Mouse (Mus musculus) CH12.LX (cell line): Measurements from ENCODE around the gene Endog. TPM values are rescaled to one million over a fixed set of nuclear protein-coding genes. Genes with fewer than 3 reads are reported as not detected.
A peak's percentile ranks its signal among the peaks of the same experiment; 100 is the strongest.

ENCODE experiments used
- DNase-seq: peaks from one replicate; pipeline ENCODE4 v3.0.0-alpha.2; 2013; ENCODE audit errors: extremely low read depth
- H3K27ac ChIP-seq: 2 replicates; pipeline ENCODE4 v1.5.1; 2012; ENCODE audit warnings: low read depth, mild to moderate bottlenecking, control low read depth, moderate library complexity; ENCODE audit not compliant: insufficient read depth
- H3K27me3 ChIP-seq: replicated peaks from 2 replicates; pipeline ENCODE3; 2012; ENCODE audit warnings: inconsistent platforms
- H3K36me3 ChIP-seq, 2 experiments: replicated peaks in 1 of 2; 2 replicates each; pipeline versions ENCODE3 to v1.6.1; 2012; ENCODE audit warnings: inconsistent platforms in 1 of 2, low read length in 1 of 2, mild to moderate bottlenecking in 1 of 2, mixed read lengths in 1 of 2, moderate library complexity in 1 of 2; ENCODE audit not compliant: control insufficient read depth in 1 of 2, insufficient read depth in 1 of 2
- H3K4me1 ChIP-seq, 2 experiments: 2 replicates each; pipeline ENCODE4 v1.6.1; 2012; ENCODE audit warnings: inconsistent platforms in 1 of 2, moderate library complexity in 1 of 2; ENCODE audit not compliant: insufficient read depth in 2 of 2, control insufficient read depth in 1 of 2
- H3K4me2 ChIP-seq: 2 replicates; pipeline ENCODE4 v1.6.1; 2012; ENCODE audit warnings: low read depth, mild to moderate bottlenecking, control low read depth; ENCODE audit not compliant: poor library complexity, insufficient read depth, severe bottlenecking
- H3K4me3 ChIP-seq, 3 experiments: fragments of 150-350 bp in 1 of 3; sonication (generic) in 1 of 3; replicated peaks in 1 of 3; 2 replicates each; pipeline versions ENCODE3 to v1.5.1; 2011 to 2012; ENCODE audit warnings: low read depth in 2 of 3, low read length in 2 of 3, mild to moderate bottlenecking in 2 of 3, moderate library complexity in 2 of 3, control low read depth in 1 of 3, improper control_type of control experiment in 1 of 3, inconsistent platforms in 1 of 3, mixed read lengths in 1 of 3; ENCODE audit not compliant: poor library complexity in 1 of 3
- H3K79me2 ChIP-seq: replicated peaks from 2 replicates; pipeline ENCODE4 v1.6.1; 2012; ENCODE audit warnings: mild to moderate bottlenecking, moderate library complexity; ENCODE audit not compliant: control insufficient read depth, poor library complexity, insufficient read depth, severe bottlenecking; ENCODE audit errors: extremely low read depth
- H3K9ac ChIP-seq: 2 replicates; pipeline ENCODE4 v1.6.1; 2012; ENCODE audit warnings: low read depth, mild to moderate bottlenecking, control low read depth, moderate library complexity; ENCODE audit not compliant: insufficient read depth
- H3K9me3 ChIP-seq: replicated peaks from 2 replicates; pipeline ENCODE3; 2012; ENCODE audit warnings: low read length, inconsistent platforms, mixed read lengths
- CTCF ChIP-seq, 2 experiments: IDR thresholded peaks in 1 of 2; conservative IDR thresholded peaks in 1 of 2; 2 replicates each; pipeline ENCODE4 v1.5.1; 2011 to 2012; ENCODE audit warnings: low read depth in 2 of 2, low read length in 2 of 2, improper control_type of control experiment in 1 of 2, inconsistent platforms in 1 of 2, mild to moderate bottlenecking in 1 of 2, moderate library complexity in 1 of 2
- E2F4 ChIP-seq: IDR thresholded peaks from 2 replicates; pipeline ENCODE4 v1.6.1; 2011; ENCODE audit warnings: low read depth, low read length, improper control_type of control experiment; ENCODE audit not compliant: insufficient replicate concordance
- JUN ChIP-seq: IDR thresholded peaks from 2 replicates; pipeline ENCODE4 v1.6.1; 2011; ENCODE audit warnings: low read depth, mild to moderate bottlenecking, low read length, improper control_type of control experiment, moderate library complexity; ENCODE audit not compliant: insufficient read depth
- MAZ ChIP-seq: IDR thresholded peaks from 2 replicates; pipeline ENCODE4 v1.6.1; 2012; ENCODE audit warnings: low read depth, mild to moderate bottlenecking, inconsistent platforms, low read length, improper control_type of control experiment, moderate library complexity
- MXI1 ChIP-seq: IDR thresholded peaks from 2 replicates; pipeline ENCODE4 v1.6.1; 2011; ENCODE audit warnings: mild to moderate bottlenecking, low read depth, low read length, improper control_type of control experiment
- NELFE ChIP-seq: IDR thresholded peaks from 2 replicates; pipeline ENCODE4 v1.6.1; 2011; ENCODE audit warnings: low read depth, low read length, improper control_type of control experiment
- NRF1 ChIP-seq: IDR thresholded peaks from 2 replicates; pipeline ENCODE4 v1.6.1; 2014; ENCODE audit warnings: low read depth, mild to moderate bottlenecking, inconsistent platforms, low read length, improper control_type of control experiment, moderate library complexity
- PAX5 ChIP-seq: IDR thresholded peaks from 2 replicates; pipeline ENCODE4 v1.6.1; 2012; ENCODE audit warnings: low read length, inconsistent platforms, mixed read lengths
- POLR2A ChIP-seq: IDR thresholded peaks from 2 replicates; pipeline ENCODE4 v1.6.1; 2011; ENCODE audit warnings: low read depth, mild to moderate bottlenecking, improper control_type of control experiment, low read length
- POLR2AphosphoS2 ChIP-seq: IDR thresholded peaks from 2 replicates; pipeline ENCODE4 v1.6.1; 2011; ENCODE audit warnings: low read depth, low read length, improper control_type of control experiment
- SMC3 ChIP-seq: IDR thresholded peaks from 2 replicates; pipeline ENCODE4 v1.6.1; 2011; ENCODE audit warnings: low read depth, low read length, improper control_type of control experiment
- TBP ChIP-seq: conservative IDR thresholded peaks from 2 replicates; pipeline ENCODE4 v1.6.1; 2011; ENCODE audit warnings: low read depth, low read length, improper control_type of control experiment
- dilution Hi-C: fragments of 300-500 bp; cut with MboI; formaldehyde crosslinking; loops from 2 replicates; pipeline ENCODE4 v1.14.3; 2020; ENCODE audit warnings: low sequenced_read_pairs; ENCODE audit not compliant: extremely low pct_unique_long_range_greater_than_20kb, extremely low pct_ligation_motif_present
- in situ Hi-C: fragments of 300-500 bp; cut with MboI; formaldehyde crosslinking; loops from 3 replicates; pipeline ENCODE4 v1.14.3; 2019; ENCODE audit warnings: low sequenced_read_pairs, low pct_ligation_motif_present, low pct_unique_long_range_greater_than_20kb, mixed read lengths
- polyA plus RNA-seq: library from polyadenylated mRNA; unstranded; fragments of >175 nt; gene quantifications from 2 replicates; pipeline ENCODE4 v1.2.1, GENCODE M21; 2012; ENCODE audit warnings: low read depth; ENCODE audit not compliant: insufficient read length
- total RNA-seq, 2 experiments: library from RNA; depleted of rRNA; stranded (reverse); fragments of 300-350 nt in 1 of 2; fragments of >200 nt in 1 of 2; gene quantifications; 2 replicates each; pipeline ENCODE4 v1.2.3; 2012 to 2014

Gene Endog
- total and polyA plus RNA-seq, 3 experiments = 9.2 TPM; not detected in 2

GRCm38 (mm10) chr2:30122766-30123165 lies 48.5 kb upstream of the Endog start:
- Histone ChIP-seq H3K36me3 (peaks cover 0 to 25% of the 10 kb centered on the region in 2 experiments), H3K4me3 (no peak overlapping the region), H3K27me3 (no peaks in the 10 kb centered on the region), H3K4me1 (peaks cover 4 to 44% of the 10 kb centered on the region in 2 experiments), H3K4me2 (no peak overlapping the region), H3K27ac (no peak overlapping the region), H3K9ac (no peak overlapping the region), H3K9me3 (no peaks in the 10 kb centered on the region), H3K79me2 (no peaks in the 10 kb centered on the region)
- in situ Hi-C loops = loop anchor here (5.0 kb wide), 1 partner anchor 50 kb away; the partner anchor contains the start of gene Endog
- no peak for DNase-seq
- no peak for TF ChIP-seq JUN
- TF ChIP-seq POLR2A = no peak
- no peak for TF ChIP-seq NELFE
- dilution Hi-C loops = no loop called here

- H3K27me3 ChIP-seq = no peaks in the 10 kb centered on the region
- H3K4me2 ChIP-seq = peak overlapping the region; percentile 63
- H3K4me3 ChIP-seq = peak overlapping the region; percentile 76 to 94 (median 88)
- H3K36me3 ChIP-seq = peaks cover 0 to 24% of the 10 kb centered on the region in 2 experiments
- H3K9ac ChIP-seq = peak overlapping the region; percentile 86
- no peak for DNase-seq
- peaks cover 4 to 42% of the 10 kb centered on the region in 2 experiments for H3K4me1 ChIP-seq
- in situ Hi-C loops (loop anchor here (5.0 kb wide), 1 partner anchor 48 kb away; the partner anchor contains the start of gene Endog), dilution Hi-C loops (no loop called here)
- no peaks in the 10 kb centered on the region for H3K9me3 ChIP-seq
- H3K27ac ChIP-seq = no peak overlapping the region
- TF ChIP-seq MXI1 = no peak
- no peak for TF ChIP-seq PAX5
- TF ChIP-seq POLR2AphosphoS2 = no peak
- TF ChIP-seq NRF1 = no peak
- no peak for TF ChIP-seq TBP
- TF ChIP-seq MAZ = no peak
- TF ChIP-seq SMC3 = no peak
- no peak for TF ChIP-seq E2F4
- TF ChIP-seq CTCF (conservative IDR thresholded peaks at IDR 0.05 in 1 of 2, IDR thresholded peaks at IDR 0.05 in 1 of 2; ENCODE audit: low read depth in 2 of 2, low read length in 2 of 2) = no peak
- TF ChIP-seq, all 38 proteins: peak for 0
- H3K79me2 ChIP-seq = no peaks in the 10 kb centered on the region
Observed at GRCm38 (mm10) chr2:30123729-30124471, 47.4 kb upstream of the Endog start.
